Mouse (Mus musculus) liver, embryonic 15.5 days (tissue): ENCODE data around the gene Rpl28. TPM values are rescaled to one million over a fixed set of nuclear protein-coding genes. Genes with fewer than 3 reads are reported as not detected.

Source experiments
- ATAC-seq: fragments of 200-750 bp; cut with Nextera tagmentation; 2 replicates; pipeline ENCODE4 v1.8.0; 2017; ENCODE audit warnings: moderate number of reproducible peaks, mild to moderate bottlenecking, moderate library complexity; ENCODE audit not compliant: insufficient read depth
- H3K27ac ChIP-seq: fragments of 300-500 bp; sonication (generic); replicated peaks from 2 replicates; pipeline ENCODE4 v1.5.1; 2015; ENCODE audit warnings: mild to moderate bottlenecking, inconsistent platforms
- H3K27me3 ChIP-seq: fragments of 300-500 bp; sonication (generic); 2 replicates; pipeline ENCODE4 v1.6.1; 2015; ENCODE audit warnings: mild to moderate bottlenecking, inconsistent platforms
- H3K36me3 ChIP-seq: fragments of 300-500 bp; sonication (generic); replicated peaks from 2 replicates; pipeline ENCODE4 v1.6.1; 2015; ENCODE audit warnings: moderate library complexity, mild to moderate bottlenecking, inconsistent platforms
- H3K4me1 ChIP-seq: fragments of 300-500 bp; sonication (generic); replicated peaks from 2 replicates; pipeline ENCODE4 v1.6.1; 2015; ENCODE audit warnings: inconsistent platforms
- H3K4me2 ChIP-seq: fragments of 300-500 bp; sonication (generic); 2 replicates; pipeline ENCODE4 v1.6.1; 2015; ENCODE audit warnings: moderate library complexity, mild to moderate bottlenecking, inconsistent platforms
- H3K4me3 ChIP-seq: fragments of 300-500 bp; sonication (generic); replicated peaks from 2 replicates; pipeline ENCODE4 v1.5.1; 2015; ENCODE audit warnings: mild to moderate bottlenecking, inconsistent platforms
- H3K9ac ChIP-seq: fragments of 300-500 bp; sonication (generic); 2 replicates; pipeline ENCODE4 v1.6.1; 2015; ENCODE audit warnings: moderate library complexity, mild to moderate bottlenecking, inconsistent platforms
- H3K9me3 ChIP-seq: fragments of 300-500 bp; sonication (generic); replicated peaks from 2 replicates; pipeline ENCODE4 v1.6.1; 2016; ENCODE audit warnings: inconsistent platforms
- WGBS: fragments of 180-500 bp; shearing (Covaris S2); methylation state at CpG from one replicate; pipeline ENCODE4 v1.1.7; 2015; ENCODE audit warnings: mixed read lengths; ENCODE audit not compliant: insufficient replicate concordance; 5-methylcytosine and 5-hydroxymethylcytosine counted together
- polyA plus RNA-seq: library from polyadenylated mRNA; unstranded; fragments of >200 nt; fragmentation: Nextera tagmentation; extraction: Ambion mirVana; gene quantifications from 2 replicates; pipeline ENCODE4 v1.2.1, GENCODE M21; 2015

The Rpl28 gene
- polyA plus RNA-seq, 1 experiment from 2014 or later, result 169 TPM

- Histone ChIP-seq H3K9me3 (no peaks in the 10 kb centered on the region), H3K4me1 (peaks cover 7% of the 10 kb centered on the region), H3K4me2 (no peak overlapping the region), H3K36me3 (no peaks in the 10 kb centered on the region), H3K27ac (no peak overlapping the region), H3K27me3 (peaks cover 95% of the 10 kb centered on the region), H3K4me3 (no peak overlapping the region), H3K9ac (no peak overlapping the region)
- no peak for ATAC-seq
- WGBS, result 16% methylated on average over 1 of the region's 1 CpGs
These were observed 45.0 kb downstream of the Rpl28 start for GRCm38 (mm10) chr7:4837639-4838038.

GRCm38 (mm10) chr7:4842077-4842476, 49.4 kb downstream of the Rpl28 start:
- H3K27me3 ChIP-seq, result peaks cover 98% of the 10 kb centered on the region
- H3K4me2 ChIP-seq, result no peak overlapping the region
- H3K4me3 ChIP-seq, result no peak overlapping the region
- no peaks in the 10 kb centered on the region for H3K9me3 ChIP-seq
- H3K9ac ChIP-seq, result no peak overlapping the region
- ATAC-seq, result no peak
- no peaks in the 10 kb centered on the region for H3K4me1 ChIP-seq
- no peaks in the 10 kb centered on the region for H3K36me3 ChIP-seq
- 49% methylated on average over 5 of the region's 5 CpGs for WGBS
- no peak overlapping the region for H3K27ac ChIP-seq

- no peak for ATAC-seq
- no peak overlapping the region for H3K4me2 ChIP-seq
- no peaks in the 10 kb centered on the region for H3K4me1 ChIP-seq
- H3K4me3 ChIP-seq, result no peak overlapping the region
- H3K9me3 ChIP-seq, result no peaks in the 10 kb centered on the region
- H3K9ac ChIP-seq, result no peak overlapping the region
- H3K27ac ChIP-seq, result no peak overlapping the region
- peaks cover 96% of the 10 kb centered on the region for H3K27me3 ChIP-seq
- WGBS, result 2% methylated on average over 16 of the region's 16 CpGs
- no peaks in the 10 kb centered on the region for H3K36me3 ChIP-seq
These were observed 50.0 kb downstream of the Rpl28 start for GRCm38 (mm10) chr7:4842634-4843131.

- 2% methylated on average over 34 of the region's 34 CpGs for WGBS
- Histone ChIP-seq H3K9me3 (no peaks in the 10 kb centered on the region), H3K27me3 (peaks cover 86% of the 10 kb centered on the region), H3K4me3 (no peak overlapping the region), H3K27ac (no peak overlapping the region), H3K4me2 (no peak overlapping the region), H3K36me3 (no peaks in the 10 kb centered on the region), H3K9ac (no peak overlapping the region), H3K4me1 (no peaks in the 10 kb centered on the region)
- ATAC-seq, result no peak
These were observed 51.0 kb downstream of the Rpl28 start for GRCm38 (mm10) chr7:4843604-4844244.

GRCm38 (mm10) chr7:4844245-4844916, 51.7 kb downstream of the Rpl28 start, which contains the start of gene Shisa7:
TSS of gene Shisa7 (minus strand) at chr7:4844696.
- Histone ChIP-seq H3K27me3 (peaks cover 82% of the 10 kb centered on the region), H3K4me1 (no peaks in the 10 kb centered on the region), H3K27ac (no peak within 1 kb of the TSS), H3K9ac (no peak within 1 kb of the TSS), H3K36me3 (no peaks in the 10 kb centered on the region), H3K4me3 (no peak within 1 kb of the TSS), H3K9me3 (no peaks in the 10 kb centered on the region), H3K4me2 (peak within 1 kb of the TSS; percentile 42)
- ATAC-seq, result no peak
- WGBS, result 3% methylated on average over 41 of the region's 41 CpGs

Other genes with a start within 250 kb of the Rpl28 start
- gene Syt5, start 245.3 kb upstream of the Rpl28 start, polyA plus RNA-seq, result 0.35 and 0.77 TPM in 2 replicates
- gene Ptprh, start 188.8 kb upstream of the Rpl28 start, polyA plus RNA-seq, result not detected in 2 replicates
- gene Tmem86b, start 161.5 kb upstream of the Rpl28 start, polyA plus RNA-seq, result 34.4 and 39.1 TPM in 2 replicates
- 6.5 and 8.1 TPM in 2 replicates for gene Ppp6r1, start 133.9 kb upstream of the Rpl28 start, polyA plus RNA-seq
- 54.4 and 58.1 TPM in 2 replicates for gene Hspbp1, start 107.8 kb upstream of the Rpl28 start, polyA plus RNA-seq
- 0.03 and 0.12 TPM in 2 replicates for gene Brsk1, start 102.3 kb upstream of the Rpl28 start, polyA plus RNA-seq
- gene Tmem150b, start 67.6 kb upstream of the Rpl28 start, polyA plus RNA-seq, result 0.14 and 0.37 TPM in 2 replicates
- 50.1 and 56.1 TPM in 2 replicates for gene Kmt5c, start 52.8 kb upstream of the Rpl28 start, polyA plus RNA-seq
- gene Cox6b2, start 39.8 kb upstream of the Rpl28 start, polyA plus RNA-seq, result 66.0 and 79.3 TPM in 2 replicates
- gene Fam71e2, start 21.6 kb upstream of the Rpl28 start, polyA plus RNA-seq, result not detected in 2 replicates
- gene Il11, start 10.0 kb upstream of the Rpl28 start, polyA plus RNA-seq, result 0.06 TPM in 1 of 2 replicates, not detected in the other
- 0.21 TPM in 1 of 2 replicates, not detected in the other for gene Tmem190, start 9.9 kb upstream of the Rpl28 start, polyA plus RNA-seq
- 9.5 and 10.3 TPM in 2 replicates for gene Tmem238, start 3.2 kb upstream of the Rpl28 start, polyA plus RNA-seq
- 302 and 318 TPM in 2 replicates for gene Ube2s, start 19.7 kb downstream of the Rpl28 start, polyA plus RNA-seq
- gene Shisa7, start 51.8 kb downstream of the Rpl28 start, polyA plus RNA-seq, result not detected in 2 replicates
- gene Isoc2b, start 77.4 kb downstream of the Rpl28 start, polyA plus RNA-seq, result 3.7 and 3.8 TPM in 2 replicates
- 0.68 and 0.77 TPM in 2 replicates for gene Isoc2a, start 84.3 kb downstream of the Rpl28 start, polyA plus RNA-seq
- gene Gm36210, start 113.6 kb downstream of the Rpl28 start, polyA plus RNA-seq, result not detected in 2 replicates
- 1.7 TPM in 2 replicates for gene Zfp628, start 122.3 kb downstream of the Rpl28 start, polyA plus RNA-seq
- 0.23 and 0.45 TPM in 2 replicates for gene Nat14, start 129.2 kb downstream of the Rpl28 start, polyA plus RNA-seq
- gene Ssc5d, start 132.9 kb downstream of the Rpl28 start, polyA plus RNA-seq, result 0.15 TPM in 2 replicates
- gene Sbk2, start 171.5 kb downstream of the Rpl28 start, polyA plus RNA-seq, result 0.07 TPM in 1 of 2 replicates, not detected in the other
- gene Sbk3, start 178.3 kb downstream of the Rpl28 start, polyA plus RNA-seq, result not detected in 2 replicates
- gene Zfp579, start 203.3 kb downstream of the Rpl28 start, polyA plus RNA-seq, result 3.3 and 4.6 TPM in 2 replicates
- 9.3 and 10.0 TPM in 2 replicates for gene Zfp524, start 221.5 kb downstream of the Rpl28 start, polyA plus RNA-seq
- gene Fiz1, start 221.8 kb downstream of the Rpl28 start, polyA plus RNA-seq, result 15.6 and 17.9 TPM in 2 replicates
- 0.53 and 1.2 TPM in 2 replicates for gene Gm44973, start 222.6 kb downstream of the Rpl28 start, polyA plus RNA-seq
- gene Zfp865, start 227.5 kb downstream of the Rpl28 start, polyA plus RNA-seq, result 1.3 and 1.5 TPM in 2 replicates
- 0.28 and 0.40 TPM in 2 replicates for gene Ccdc106, start 227.7 kb downstream of the Rpl28 start, polyA plus RNA-seq
- gene 4632433K11Rik, start 241.2 kb downstream of the Rpl28 start, polyA plus RNA-seq, result not detected in 2 replicates
- 1.2 and 1.4 TPM in 2 replicates for gene Zfp784, start 245.6 kb downstream of the Rpl28 start, polyA plus RNA-seq